Mouse (Mus musculus): Measurements from ENCODE around the gene Ttc7b. TPM values are rescaled to one million over a fixed set of nuclear protein-coding genes. Genes with fewer than 3 reads are reported as not detected.

Ttc7b gene
- polyA plus RNA-seq, 1 experiment from 2014 or later, result 5.0 TPM

DNA sequence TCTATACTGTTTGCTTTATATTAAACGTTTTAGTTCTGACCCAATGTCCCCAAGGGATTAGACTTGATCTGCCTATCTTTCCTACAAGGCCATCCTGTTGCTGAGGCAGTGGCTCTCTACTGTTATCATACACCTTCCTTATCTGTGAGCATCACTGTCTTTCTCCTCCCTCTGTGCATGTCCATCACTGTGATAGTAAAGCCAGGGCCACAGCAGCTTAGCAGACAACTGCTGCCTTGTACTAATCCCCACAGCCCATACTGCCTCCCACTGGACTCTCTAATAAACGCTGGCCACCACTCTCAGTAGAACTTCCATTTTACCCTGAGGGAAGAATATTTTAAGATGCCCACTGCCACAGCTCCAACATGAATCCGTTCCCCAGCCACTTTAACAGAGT lies 182.6 kb downstream of the Ttc7b start:
- no peak for ATAC-seq (ENCODE audit: insufficient number of reproducible peaks, low FRiP score, low TSS enrichment, low read depth)
- Histone ChIP-seq H3K27ac (no peak overlapping the region), H3K36me3 (peaks cover 13% of the 10 kb centered on the region), H3K4me2 (no peak overlapping the region), H3K4me1 (no peaks in the 10 kb centered on the region), H3K9ac (no peak overlapping the region), H3K9me3 (no peaks in the 10 kb centered on the region), H3K27me3 (no peaks in the 10 kb centered on the region), H3K4me3 (no peak overlapping the region)
- WGBS, result 56% methylated on average over 3 of the region's 3 CpGs

DNA sequence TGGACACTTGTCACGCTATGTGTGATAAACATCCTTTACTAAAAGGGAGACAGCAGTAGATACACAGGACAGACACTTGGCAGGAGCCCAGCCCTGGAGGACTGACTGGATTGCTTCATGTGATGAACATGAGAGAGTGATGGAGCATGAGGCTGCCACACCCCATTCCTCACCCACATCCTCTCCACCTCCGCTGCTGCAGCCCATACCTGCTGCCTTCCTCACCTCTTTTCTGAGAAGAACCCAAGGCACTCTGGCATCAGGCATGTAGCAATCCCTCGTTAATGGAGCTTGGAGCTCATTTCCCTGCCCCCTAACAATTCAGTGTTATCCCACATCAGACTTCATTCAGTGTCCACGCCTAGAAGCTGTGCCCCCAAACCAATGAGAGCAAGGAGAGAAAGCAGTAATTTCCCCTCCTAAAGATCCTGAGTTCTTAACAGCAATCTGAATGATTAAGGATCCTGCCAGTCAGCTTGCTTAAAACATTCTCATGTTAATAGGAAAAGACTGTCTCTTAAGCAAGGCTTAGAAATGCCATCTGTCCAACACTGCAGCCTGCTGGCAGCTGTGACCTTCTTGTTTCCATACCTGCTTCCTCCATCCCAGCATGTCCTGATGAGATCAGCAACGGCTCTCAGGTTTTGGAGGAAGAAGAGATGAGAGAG lies 183.1 kb downstream of the Ttc7b start:
- Histone ChIP-seq H3K4me2 (no peak overlapping the region), H3K9ac (no peak overlapping the region), H3K27me3 (no peaks in the 10 kb centered on the region), H3K36me3 (peaks cover 10% of the 10 kb centered on the region), H3K9me3 (no peaks in the 10 kb centered on the region), H3K4me3 (no peak overlapping the region), H3K27ac (no peak overlapping the region), H3K4me1 (no peaks in the 10 kb centered on the region)
- WGBS, result 66% methylated on average over 5 of the region's 5 CpGs
- no peak for ATAC-seq (ENCODE audit: insufficient number of reproducible peaks, low FRiP score, low TSS enrichment, low read depth)

- ATAC-seq (ENCODE audit: insufficient number of reproducible peaks, low FRiP score, low TSS enrichment, low read depth), result no peak
- Histone ChIP-seq H3K9ac (no peak overlapping the region), H3K4me3 (no peak overlapping the region), H3K27me3 (no peaks in the 10 kb centered on the region), H3K4me1 (no peaks in the 10 kb centered on the region), H3K9me3 (no peaks in the 10 kb centered on the region), H3K4me2 (no peak overlapping the region), H3K36me3 (peaks cover 14% of the 10 kb centered on the region), H3K27ac (no peak overlapping the region)
- 68% methylated on average over 5 of the region's 5 CpGs for WGBS
Observed at GRCm38 (mm10) chr12:100336241-100336640, 184.4 kb downstream of the Ttc7b start.

DNA sequence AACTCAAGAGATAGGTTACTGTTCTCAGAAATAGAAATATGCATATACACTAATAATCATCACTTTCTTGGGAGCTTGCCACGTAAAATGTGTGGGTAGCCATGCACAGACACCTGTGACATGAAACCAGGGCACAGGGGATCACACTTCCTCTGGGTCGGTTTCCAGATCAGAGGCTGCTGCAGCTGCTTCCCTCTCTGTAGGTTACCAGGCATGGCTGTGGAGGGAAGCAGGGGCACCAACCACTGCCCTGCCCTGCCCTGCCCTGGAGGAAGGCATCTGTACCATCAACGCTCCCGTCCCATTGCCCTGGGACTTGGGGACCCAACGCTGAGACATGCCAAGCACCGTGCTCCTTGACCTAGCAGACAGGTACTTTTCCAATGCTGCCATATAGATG lies 188.8 kb downstream of the Ttc7b start:
- Histone ChIP-seq H3K9me3 (no peaks in the 10 kb centered on the region), H3K4me2 (no peak overlapping the region), H3K36me3 (peaks cover 17% of the 10 kb centered on the region), H3K27ac (no peak overlapping the region), H3K4me1 (no peaks in the 10 kb centered on the region), H3K4me3 (no peak overlapping the region), H3K9ac (no peak overlapping the region), H3K27me3 (no peaks in the 10 kb centered on the region)
- 85% methylated on average over 6 of the region's 6 CpGs for WGBS
- ATAC-seq (ENCODE audit: insufficient number of reproducible peaks, low FRiP score, low TSS enrichment, low read depth), result no peak

DNA sequence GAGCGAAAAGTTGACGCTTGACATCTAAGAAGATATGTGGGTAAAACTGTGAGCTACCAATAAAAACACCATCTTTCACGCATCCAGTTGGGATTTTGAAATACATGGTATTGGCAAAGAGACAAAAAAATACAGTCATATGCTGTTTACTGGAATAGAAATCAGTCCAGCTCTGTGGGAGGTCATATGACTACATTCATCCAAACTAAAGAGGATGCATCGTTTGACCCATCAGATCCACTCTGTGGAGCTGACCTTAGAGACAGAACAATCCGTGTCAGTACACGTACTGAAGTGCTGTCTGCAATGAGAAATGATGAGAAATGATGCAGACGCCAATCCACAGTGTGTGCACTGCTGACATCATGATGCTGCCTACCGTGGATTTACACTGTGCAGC lies 190.4 kb downstream of the Ttc7b start:
- WGBS, result 91% methylated on average over 8 of the region's 8 CpGs
- peaks cover 23% of the 10 kb centered on the region for H3K36me3 ChIP-seq

GRCm38 (mm10) chr12:100328998-100329397 lies 191.6 kb downstream of the Ttc7b start:
- no peak for ATAC-seq (ENCODE audit: insufficient number of reproducible peaks, low FRiP score, low TSS enrichment, low read depth)
- no peaks in the 10 kb centered on the region for H3K9me3 ChIP-seq
- H3K4me1 ChIP-seq, result no peaks in the 10 kb centered on the region
- H3K9ac ChIP-seq, result no peak overlapping the region
- H3K4me2 ChIP-seq, result no peak overlapping the region
- no peak overlapping the region for H3K27ac ChIP-seq
- no peaks in the 10 kb centered on the region for H3K27me3 ChIP-seq
- 81% methylated on average over 4 of the region's 4 CpGs for WGBS
- no peak overlapping the region for H3K4me3 ChIP-seq
- H3K36me3 ChIP-seq, result peaks cover 34% of the 10 kb centered on the region

More for the DNA sequence above, 190.4 kb downstream of the Ttc7b start:
- no peak overlapping the region for H3K27ac ChIP-seq
- H3K27me3 ChIP-seq, result no peaks in the 10 kb centered on the region
- no peaks in the 10 kb centered on the region for H3K9me3 ChIP-seq
- ATAC-seq (ENCODE audit: insufficient number of reproducible peaks, low FRiP score, low TSS enrichment, low read depth), result no peak
- H3K4me2 ChIP-seq, result no peak overlapping the region
- no peaks in the 10 kb centered on the region for H3K4me1 ChIP-seq
- no peak overlapping the region for H3K4me3 ChIP-seq
- no peak overlapping the region for H3K9ac ChIP-seq

DNA sequence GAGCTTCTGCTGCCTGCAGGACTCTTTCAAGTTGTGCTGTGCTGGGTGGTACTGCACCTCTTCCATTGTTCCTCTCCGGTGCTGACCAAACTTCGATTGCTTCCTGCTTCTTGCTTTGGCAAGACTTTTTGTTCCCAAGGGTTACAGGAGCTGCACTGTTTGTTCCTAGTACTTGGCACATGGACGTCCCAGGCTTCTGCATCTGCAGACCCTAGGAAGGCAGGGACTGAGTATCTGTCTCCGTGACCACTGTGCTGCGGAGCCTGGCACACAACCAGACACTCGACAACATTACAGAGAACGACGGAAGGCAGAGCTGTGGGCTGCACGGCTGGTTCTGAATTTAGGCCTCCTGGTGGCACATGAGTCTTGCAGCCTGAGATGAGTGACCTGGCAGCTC lies 192.1 kb downstream of the Ttc7b start:
- H3K27me3 ChIP-seq, result no peaks in the 10 kb centered on the region
- no peaks in the 10 kb centered on the region for H3K4me1 ChIP-seq
- H3K36me3 ChIP-seq, result peaks cover 35% of the 10 kb centered on the region
- H3K9ac ChIP-seq, result no peak overlapping the region
- no peak for ATAC-seq (ENCODE audit: insufficient number of reproducible peaks, low FRiP score, low TSS enrichment, low read depth)
- no peak overlapping the region for H3K4me3 ChIP-seq
- no peaks in the 10 kb centered on the region for H3K9me3 ChIP-seq
- 82% methylated on average over 9 of the region's 9 CpGs for WGBS
- H3K27ac ChIP-seq, result no peak overlapping the region
- no peak overlapping the region for H3K4me2 ChIP-seq

DNA sequence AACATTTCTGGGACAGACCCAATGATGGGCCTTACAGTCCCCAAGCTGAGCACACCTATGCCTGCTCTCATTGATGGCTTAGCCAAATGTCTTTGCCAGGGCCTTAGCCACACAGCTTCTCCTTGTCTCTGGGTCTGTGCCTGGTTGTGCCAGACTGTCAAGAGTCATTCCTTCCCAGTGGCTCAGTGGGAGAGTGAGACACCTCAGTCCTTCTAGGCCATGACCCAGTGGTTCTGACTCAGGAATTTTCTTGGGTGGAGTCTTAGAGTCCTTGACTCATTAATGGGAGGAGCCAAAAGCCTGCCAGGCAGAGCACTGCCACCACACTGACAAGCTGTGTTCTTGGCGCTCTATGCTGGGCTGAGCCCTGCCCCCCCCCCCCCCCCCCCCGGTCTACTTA lies 193.9 kb downstream of the Ttc7b start:
- Histone ChIP-seq H3K36me3 (peaks cover 32% of the 10 kb centered on the region), H3K9me3 (no peaks in the 10 kb centered on the region), H3K27me3 (no peaks in the 10 kb centered on the region), H3K4me2 (no peak overlapping the region), H3K4me3 (no peak overlapping the region), H3K9ac (no peak overlapping the region), H3K4me1 (no peaks in the 10 kb centered on the region), H3K27ac (no peak overlapping the region)
- peak; percentile 46; the same call in 1 of the 2 replicates for ATAC-seq (ENCODE audit: insufficient number of reproducible peaks, low FRiP score, low TSS enrichment, low read depth)
- WGBS, result 85% methylated on average over 2 of the region's 2 CpGs

GRCm38 (mm10) chr12:100325618-100326017 lies 195.0 kb downstream of the Ttc7b start:
- Histone ChIP-seq H3K9ac (no peak overlapping the region), H3K36me3 (peaks cover 30% of the 10 kb centered on the region), H3K27me3 (no peaks in the 10 kb centered on the region), H3K4me3 (no peak overlapping the region), H3K9me3 (no peaks in the 10 kb centered on the region), H3K4me2 (no peak overlapping the region), H3K27ac (no peak overlapping the region), H3K4me1 (no peaks in the 10 kb centered on the region)
- ATAC-seq (ENCODE audit: insufficient number of reproducible peaks, low FRiP score, low TSS enrichment, low read depth), result no peak
- WGBS, result 91% methylated on average over 4 of the region's 4 CpGs

GRCm38 (mm10) chr12:100325212-100325611 lies 195.4 kb downstream of the Ttc7b start:
- H3K27ac ChIP-seq, result no peak overlapping the region
- no peaks in the 10 kb centered on the region for H3K27me3 ChIP-seq
- ATAC-seq (ENCODE audit: insufficient number of reproducible peaks, low FRiP score, low TSS enrichment, low read depth), result no peak
- no peak overlapping the region for H3K4me3 ChIP-seq
- no peaks in the 10 kb centered on the region for H3K4me1 ChIP-seq
- 93% methylated on average over 8 of the region's 8 CpGs for WGBS
- peaks cover 32% of the 10 kb centered on the region for H3K36me3 ChIP-seq
- no peaks in the 10 kb centered on the region for H3K9me3 ChIP-seq
- H3K9ac ChIP-seq, result no peak overlapping the region
- H3K4me2 ChIP-seq, result no peak overlapping the region

DNA sequence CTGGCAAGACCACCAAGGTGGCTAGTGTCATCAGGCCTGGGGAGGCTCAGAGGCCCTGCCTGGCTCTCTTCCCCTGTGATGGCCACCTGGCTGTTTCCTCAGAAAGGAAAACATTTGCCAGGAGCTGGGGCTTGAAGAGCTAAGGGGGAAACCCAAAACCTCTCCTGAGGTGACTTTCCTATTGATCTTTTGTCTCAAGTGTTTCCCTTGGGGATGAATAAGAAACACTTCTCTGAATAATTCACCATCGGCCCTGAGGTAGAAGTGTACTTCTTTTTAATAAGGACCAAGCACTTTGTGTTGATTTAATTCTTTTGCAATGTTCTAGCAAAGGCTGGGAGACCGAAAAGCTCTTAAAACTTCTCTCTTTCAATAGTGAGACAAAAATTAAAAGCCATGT lies 197.0 kb downstream of the Ttc7b start:
- no peak overlapping the region for H3K4me2 ChIP-seq
- H3K9ac ChIP-seq, result no peak overlapping the region
- H3K4me3 ChIP-seq, result no peak overlapping the region
- no peaks in the 10 kb centered on the region for H3K27me3 ChIP-seq
- no peaks in the 10 kb centered on the region for H3K9me3 ChIP-seq
- ATAC-seq (ENCODE audit: insufficient number of reproducible peaks, low FRiP score, low TSS enrichment, low read depth), result no peak
- 74% methylated on average over 2 of the region's 2 CpGs for WGBS
- no peaks in the 10 kb centered on the region for H3K4me1 ChIP-seq
- no peak overlapping the region for H3K27ac ChIP-seq
- H3K36me3 ChIP-seq, result peaks cover 35% of the 10 kb centered on the region

- H3K9ac ChIP-seq, result no peak overlapping the region
- no peak overlapping the region for H3K4me3 ChIP-seq
- peaks cover 33% of the 10 kb centered on the region for H3K36me3 ChIP-seq
- H3K27me3 ChIP-seq, result no peaks in the 10 kb centered on the region
- WGBS, result 84% methylated on average over 2 of the region's 2 CpGs
- no peaks in the 10 kb centered on the region for H3K9me3 ChIP-seq
- no peak for ATAC-seq (ENCODE audit: insufficient number of reproducible peaks, low FRiP score, low TSS enrichment, low read depth)
- no peak overlapping the region for H3K4me2 ChIP-seq
- peaks cover 7% of the 10 kb centered on the region; the same call in 1 of the 2 replicates for H3K4me1 ChIP-seq
- H3K27ac ChIP-seq, result no peak overlapping the region
Observed at GRCm38 (mm10) chr12:100322225-100322624, 198.4 kb downstream of the Ttc7b start.

GRCm38 (mm10) chr12:100321545-100321944 lies 199.1 kb downstream of the Ttc7b start:
- WGBS, result 82% methylated on average over 4 of the region's 4 CpGs
- H3K9me3 ChIP-seq, result no peaks in the 10 kb centered on the region
- H3K27me3 ChIP-seq, result no peaks in the 10 kb centered on the region
- no peak overlapping the region for H3K4me3 ChIP-seq
- no peak overlapping the region for H3K27ac ChIP-seq
- peaks cover 7% of the 10 kb centered on the region; the same call in 1 of the 2 replicates for H3K4me1 ChIP-seq
- peaks cover 33% of the 10 kb centered on the region for H3K36me3 ChIP-seq
- no peak for ATAC-seq (ENCODE audit: insufficient number of reproducible peaks, low FRiP score, low TSS enrichment, low read depth)
- H3K9ac ChIP-seq, result no peak overlapping the region
- H3K4me2 ChIP-seq, result no peak overlapping the region
